Mouse (Mus musculus): ENCODE results near the gene Espnl. TPM values are rescaled to one million over a fixed set of nuclear protein-coding genes. Genes with fewer than 3 reads are reported as not detected.
A peak's percentile ranks its signal among the peaks of the same experiment; 100 is the strongest.

Espnl gene
- total RNA-seq, 4 experiments from 2014 or later = not detected

DNA sequence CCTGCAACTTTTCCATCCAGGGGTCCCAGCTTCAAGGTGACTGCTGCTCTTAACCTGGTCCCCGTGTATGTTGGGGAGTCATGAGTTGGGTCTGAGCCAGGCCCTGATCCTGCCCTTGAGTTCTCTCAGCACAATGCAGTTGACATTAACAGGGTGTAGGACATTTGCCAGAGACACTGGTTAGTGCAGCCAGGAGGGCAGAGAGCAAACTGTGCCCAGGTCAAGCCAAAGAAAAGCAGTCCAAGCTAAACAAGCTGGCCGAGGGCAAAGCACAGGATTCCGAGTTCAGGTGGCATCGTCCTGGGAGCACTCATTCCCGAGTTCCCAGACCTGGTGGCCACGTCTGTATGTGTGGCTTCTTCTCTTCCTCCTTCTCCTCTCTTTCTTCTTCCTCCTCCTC lies 4.2 kb upstream of the Espnl start:
- no peak for DNase-seq (ENCODE audit: low spot score)

DNA sequence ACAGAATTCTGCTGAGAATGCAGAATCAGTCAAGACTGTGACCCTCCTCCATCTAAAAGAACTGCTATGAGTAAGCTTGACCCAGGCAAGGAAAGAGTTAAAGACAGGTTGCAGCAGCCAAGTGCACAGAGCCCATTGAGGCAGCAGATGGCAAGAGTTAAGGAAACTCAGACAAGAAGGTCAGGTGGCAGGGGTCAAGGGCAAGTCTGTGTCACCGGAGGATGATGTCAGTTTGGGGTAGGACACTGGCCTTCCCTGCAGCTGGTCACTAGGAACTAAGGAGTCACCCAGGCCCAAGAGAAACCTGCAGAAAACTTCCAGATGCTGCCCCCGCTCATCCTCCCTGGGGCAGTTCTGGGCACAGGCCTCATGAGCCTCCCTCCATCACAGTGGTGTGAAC lies 2.8 kb downstream of the Espnl start:
- no peak for DNase-seq (ENCODE audit: low spot score)

DNA sequence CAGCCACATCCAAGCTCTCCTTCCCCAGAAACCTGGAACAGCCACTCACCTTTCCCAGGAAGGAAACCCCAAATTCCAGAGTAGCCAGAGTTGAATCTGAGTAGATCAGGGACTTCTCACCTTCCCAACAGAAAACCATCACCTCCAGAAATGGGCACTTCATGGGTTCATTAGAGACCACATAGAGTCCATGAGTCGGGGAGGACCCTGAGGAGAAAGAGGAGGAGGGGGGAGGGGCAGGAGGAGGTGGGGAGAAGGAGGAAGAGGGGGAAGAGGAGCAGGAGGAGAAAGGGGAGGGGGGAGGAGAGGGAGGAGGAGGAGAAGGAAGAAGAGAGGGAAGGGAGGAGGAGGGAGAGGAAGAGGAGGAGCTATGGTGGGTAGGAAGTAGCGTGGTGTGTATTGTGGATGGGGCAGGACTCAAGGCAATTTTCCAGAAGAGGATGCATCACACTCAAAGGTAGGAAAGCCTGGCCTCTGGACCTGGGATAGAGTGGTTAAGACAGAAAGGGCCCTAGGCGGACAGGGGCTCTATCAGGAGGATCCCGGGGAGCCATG lies 3.7 kb downstream of the Espnl start:
- no peak for DNase-seq (ENCODE audit: low spot score)

DNA sequence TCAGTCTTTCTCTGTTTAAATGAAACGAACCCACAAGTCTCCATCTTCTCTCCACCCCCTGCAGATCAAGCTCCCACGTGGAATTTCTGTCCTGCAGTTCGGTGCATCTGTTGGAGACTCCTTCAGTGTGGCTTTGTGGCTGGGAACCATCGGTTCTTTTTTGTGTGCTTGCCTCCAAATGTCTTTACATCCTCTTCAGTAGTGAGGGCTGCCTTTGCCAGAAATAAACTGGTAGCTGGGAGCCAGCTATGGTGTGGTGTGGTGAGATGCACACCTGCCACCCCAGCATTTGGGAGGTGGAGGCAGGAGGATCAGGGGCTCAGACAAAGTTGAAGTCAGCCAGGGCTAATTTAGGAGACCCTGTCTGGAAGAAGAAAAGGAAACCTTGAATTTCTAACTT lies 10.2 kb downstream of the Espnl start:
- no peak for DNase-seq (ENCODE audit: low spot score)

DNA sequence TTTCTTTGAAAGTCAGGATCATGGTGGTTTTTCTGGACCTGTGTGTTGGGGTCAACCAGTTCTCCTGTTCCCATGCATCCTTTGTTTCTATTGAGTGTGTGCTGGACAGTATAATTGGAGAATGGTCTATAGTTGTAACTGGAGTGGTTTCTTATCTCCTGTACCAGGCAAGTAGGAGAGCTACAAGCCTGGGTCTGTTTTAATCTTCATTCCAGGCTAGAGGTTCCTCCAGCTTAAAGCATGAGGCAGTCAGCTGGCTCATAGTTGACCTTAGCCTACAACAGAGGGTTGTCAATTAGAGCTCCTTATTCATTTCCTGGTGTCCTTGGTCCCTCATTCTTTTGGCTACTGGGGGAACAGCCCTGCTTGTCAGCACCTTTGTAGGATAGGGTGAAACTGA lies 11.7 kb downstream of the Espnl start:
- DNase-seq (ENCODE audit: low spot score) = no peak

DNA sequence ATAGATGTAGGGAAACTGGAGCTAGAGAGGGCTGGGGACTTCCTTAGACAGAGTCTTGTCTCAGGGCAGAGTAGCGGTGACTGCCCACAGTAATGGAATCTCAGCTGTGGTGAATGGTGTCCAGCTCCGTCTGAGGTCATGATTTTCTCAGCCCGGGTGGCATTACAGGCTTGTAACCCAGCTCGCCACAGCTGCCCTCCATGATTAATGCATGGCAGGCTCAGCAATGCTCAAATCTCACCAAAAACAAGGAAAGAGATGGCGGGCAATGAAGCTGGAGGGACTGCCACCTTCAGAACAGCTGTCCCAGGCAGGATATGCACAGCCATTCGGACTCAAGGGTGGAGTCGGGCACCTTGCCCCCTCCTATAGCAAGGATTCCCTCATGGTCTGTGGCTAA lies 15.5 kb downstream of the Espnl start:
- DNase-seq (ENCODE audit: low spot score) = no peak

DNA sequence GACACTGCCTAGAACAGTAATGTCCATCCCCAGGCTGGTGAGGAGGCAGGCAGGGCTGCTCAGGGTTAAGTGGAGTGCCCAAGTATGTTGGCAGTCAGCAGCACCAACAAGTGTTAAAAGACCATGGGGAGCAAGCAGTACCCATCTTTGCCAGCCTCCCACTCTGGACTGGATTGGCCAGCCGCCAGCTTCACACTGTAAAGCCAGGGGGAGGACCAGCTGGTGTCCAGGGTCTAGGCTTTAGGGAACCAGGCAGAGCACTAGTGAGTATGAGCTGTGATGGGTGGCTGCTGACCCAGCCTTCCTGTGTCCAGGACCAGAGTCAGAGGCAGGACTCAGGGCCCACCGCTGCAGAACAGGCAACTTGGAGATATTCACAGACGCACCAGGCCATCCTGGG lies 22.1 kb downstream of the Espnl start:
- DNase-seq (ENCODE audit: low spot score) = no peak

DNA sequence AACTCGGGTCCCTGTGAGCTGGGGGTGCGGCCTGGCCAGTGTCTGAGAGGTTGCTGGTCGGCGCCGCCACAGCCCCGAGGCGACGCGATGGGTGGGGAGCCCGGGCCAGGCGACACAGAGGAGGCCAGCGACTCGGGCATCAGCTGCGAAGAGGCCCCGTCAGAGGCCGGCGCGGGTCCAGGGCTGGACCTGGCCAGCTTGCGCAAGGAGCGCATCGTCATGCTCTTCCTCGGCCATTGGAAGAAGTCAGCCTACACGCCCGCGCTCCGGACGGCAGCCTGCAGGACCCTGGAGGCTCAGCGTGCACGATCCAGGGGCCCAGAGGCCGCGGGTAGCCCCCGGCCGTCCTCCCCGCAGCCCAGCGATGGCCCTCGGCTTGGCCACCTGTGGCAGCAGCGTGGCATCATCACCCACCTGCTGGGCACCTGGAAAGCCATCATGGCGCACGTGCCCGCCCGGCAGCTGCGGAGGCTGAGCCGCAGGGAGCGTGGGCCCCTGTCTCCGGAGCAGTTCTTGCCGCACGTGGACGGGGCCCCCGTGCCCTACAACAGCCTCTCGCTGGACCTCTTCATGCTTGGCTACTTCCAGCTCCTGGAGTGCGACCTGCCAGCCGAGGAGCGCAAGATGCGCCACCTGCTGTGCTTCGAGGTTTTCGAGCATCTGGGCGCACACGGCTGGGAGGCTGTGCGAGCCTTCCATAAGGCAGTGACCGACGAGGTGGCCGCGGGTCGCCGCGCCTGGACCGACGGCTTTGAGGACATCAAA lies 23.2 kb downstream of the Espnl start:
- no peak for DNase-seq (ENCODE audit: low spot score)

DNA sequence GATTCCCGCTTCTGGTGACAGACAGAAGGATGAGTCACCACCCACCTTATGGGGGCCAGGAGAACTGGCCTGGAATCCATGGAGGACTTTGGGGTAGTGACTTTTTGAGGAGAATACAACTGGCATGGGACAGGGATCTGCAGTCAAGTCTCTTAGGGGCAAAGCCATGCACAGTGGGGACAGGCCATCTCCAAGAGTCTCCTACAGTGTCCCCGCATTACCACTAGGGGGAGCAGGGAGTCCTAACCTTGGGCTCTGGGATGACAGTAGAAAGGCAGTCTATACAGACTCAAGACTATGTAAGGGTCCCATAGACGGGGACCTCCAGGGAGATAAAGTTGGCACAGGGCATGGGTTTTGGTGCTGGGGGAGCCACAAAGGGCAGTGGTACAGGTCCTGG lies 25.0 kb downstream of the Espnl start:
- peak; percentile 56 for DNase-seq (ENCODE audit: low spot score)

DNA sequence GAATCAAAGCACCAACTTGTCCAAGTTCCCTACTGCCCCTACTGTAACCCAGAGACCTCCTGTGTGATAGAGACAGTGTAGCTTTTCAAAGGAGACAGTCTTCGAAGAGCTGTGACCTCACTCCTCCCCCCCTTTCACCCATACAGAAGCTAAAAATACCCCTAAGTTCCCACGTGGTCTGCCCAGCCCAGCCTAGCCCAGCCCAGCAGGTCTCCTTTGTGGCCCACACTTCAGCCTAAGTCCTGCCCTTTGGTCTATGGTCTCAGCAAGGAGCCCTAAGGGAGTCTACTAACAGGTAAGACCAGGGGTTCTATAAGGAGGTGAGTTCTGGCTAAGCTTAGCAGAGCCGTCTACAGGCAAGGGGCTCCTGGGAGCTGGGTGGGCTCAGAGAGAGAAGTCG lies 29.0 kb downstream of the Espnl start, which contains the start of gene Klhl30:
Gene Klhl30, plus strand, starts transcription at position 176 of the 400 bp plus-strand sequence.
- peak; percentile 31 for DNase-seq (ENCODE audit: low spot score)

DNA sequence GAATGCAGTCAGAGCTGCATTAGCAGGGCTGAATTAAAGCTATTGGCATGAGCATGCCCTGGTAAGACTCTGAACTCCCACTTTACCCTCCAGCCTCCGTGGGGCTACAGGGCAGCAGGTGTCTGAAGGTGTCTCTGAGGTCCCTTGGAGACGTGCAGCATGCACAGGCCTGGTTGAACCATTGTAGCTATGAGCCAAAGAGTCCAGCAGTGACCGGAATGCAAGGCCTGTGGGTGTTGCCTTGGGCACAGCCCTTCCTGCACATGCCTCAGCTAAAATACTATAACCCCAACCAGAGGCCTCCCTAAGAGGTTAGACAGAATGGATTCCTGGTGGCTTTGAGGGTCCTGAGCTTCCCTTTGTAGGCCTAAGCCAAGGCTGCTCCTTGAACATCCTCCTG lies 29.4 kb downstream of the Espnl start:
- no peak for DNase-seq (ENCODE audit: low spot score)

DNA sequence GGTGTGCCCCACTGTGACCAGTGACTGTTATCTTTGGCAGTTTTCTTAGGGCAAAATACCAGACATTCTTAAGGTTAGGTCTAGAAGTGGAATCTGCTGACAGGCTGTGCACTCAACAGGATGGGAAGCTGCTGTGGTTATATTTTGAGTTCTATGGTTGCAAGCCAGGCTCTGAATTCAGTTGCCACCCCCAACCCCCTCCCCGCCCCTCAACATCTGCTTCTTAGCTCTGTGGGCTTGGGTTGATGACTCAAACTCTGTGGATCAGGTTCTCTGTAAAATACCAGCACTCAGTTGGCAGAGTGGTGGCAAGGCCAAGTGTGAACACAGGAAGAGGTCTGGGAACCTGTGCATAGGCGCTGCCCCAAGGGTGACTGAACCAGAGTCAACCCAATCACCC lies 30.4 kb downstream of the Espnl start:
- no peak for DNase-seq (ENCODE audit: low spot score)

DNA sequence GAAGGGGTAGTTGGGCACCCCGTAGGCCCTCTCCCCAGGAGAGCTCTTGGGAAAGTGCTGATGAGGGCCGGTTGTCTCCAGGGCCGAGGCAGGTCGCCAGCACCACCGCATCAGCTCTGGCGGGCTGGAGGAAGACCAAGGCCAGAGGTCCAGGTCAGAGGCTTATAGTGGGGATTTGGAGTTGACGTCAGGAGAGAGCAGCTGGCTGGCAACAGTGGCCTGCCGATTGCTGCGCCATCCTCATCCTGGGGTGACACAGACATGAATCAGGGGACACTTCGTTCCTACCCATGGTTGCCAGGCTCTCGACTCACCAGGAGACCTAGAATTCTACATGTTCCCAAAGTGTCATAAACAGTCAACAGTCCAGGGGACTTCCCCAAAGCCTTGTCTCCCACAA lies 34.2 kb downstream of the Espnl start:
- DNase-seq (ENCODE audit: low spot score) = no peak

DNA sequence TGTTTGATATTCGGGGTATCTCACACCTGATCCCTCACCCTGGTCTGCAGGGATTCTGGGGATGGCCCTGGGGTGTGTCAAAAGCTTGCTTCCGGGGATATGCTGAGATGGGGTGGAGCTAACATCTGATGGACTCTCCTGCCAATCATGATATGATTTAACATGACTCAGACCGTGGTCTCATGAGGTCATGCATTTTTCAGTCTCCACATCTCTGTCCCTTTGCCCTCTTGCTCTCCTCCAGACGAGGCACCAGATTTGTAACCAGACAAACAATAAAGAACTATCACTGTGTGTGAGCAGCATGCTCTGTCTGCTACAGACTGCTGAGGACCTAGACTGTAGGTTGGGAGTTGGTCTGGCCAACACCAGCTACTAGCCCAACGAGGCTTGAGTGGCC lies 40.2 kb downstream of the Espnl start:
- no peak for DNase-seq (ENCODE audit: low spot score)

DNA sequence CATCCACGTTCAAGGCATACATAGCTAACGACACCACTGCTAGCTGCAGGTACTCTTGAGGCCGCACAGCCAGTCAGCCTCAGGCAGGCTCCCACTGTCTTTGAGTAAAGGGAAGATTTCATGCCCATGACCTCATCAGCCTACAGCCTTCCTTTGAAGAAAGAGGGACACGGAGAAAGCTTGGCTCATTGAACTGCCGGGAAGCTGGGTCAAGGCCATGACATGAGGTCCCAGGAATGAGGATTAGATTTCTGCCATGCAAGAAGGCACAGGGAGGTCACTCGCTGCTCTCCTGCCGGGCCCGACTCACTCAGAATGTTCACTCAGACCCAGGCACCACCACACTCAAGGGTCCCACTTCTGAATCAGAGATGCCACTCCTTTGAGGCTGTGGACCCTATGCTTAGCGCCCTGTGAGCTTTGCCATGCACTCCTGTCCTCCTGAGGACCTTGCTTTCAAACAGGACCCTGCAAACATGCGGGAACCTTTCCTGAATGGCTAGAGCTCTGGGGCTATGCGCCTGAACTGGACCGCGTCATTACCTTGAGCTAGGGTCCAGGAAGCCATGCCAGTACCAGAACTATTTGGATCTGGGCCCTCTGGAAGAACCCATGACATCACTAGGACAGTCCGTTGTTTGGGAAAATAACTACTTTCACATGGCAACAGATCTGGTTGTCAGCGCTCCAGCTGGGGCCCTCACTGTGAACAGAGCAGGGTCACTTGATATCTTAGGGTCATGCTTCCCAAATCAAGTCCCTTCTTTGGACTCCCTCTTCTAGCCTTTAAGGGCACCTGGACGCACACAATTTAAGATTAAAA lies 43.2 kb downstream of the Espnl start:
- no peak for DNase-seq (ENCODE audit: low spot score)

DNA sequence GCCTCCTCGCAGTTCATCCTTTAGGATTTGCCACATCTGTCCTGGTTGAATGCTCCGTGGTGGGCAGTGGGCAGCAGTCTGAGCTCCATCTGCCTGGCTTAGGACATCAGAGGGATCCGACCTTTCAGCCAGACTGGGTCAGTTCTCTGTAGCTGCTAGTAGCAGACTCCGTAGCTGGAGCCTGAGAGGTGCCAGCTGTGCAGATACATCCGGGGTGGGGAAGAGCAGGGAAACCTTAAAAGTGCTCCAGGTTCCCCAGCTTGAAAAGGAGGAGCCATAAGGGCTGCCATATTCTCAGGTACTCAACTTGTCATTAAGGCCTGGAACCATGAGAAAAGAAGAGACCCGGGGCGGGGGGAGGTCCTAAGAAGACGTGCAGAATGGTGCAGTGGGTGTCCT lies 43.9 kb downstream of the Espnl start:
- DNase-seq (ENCODE audit: low spot score) = no peak

DNA sequence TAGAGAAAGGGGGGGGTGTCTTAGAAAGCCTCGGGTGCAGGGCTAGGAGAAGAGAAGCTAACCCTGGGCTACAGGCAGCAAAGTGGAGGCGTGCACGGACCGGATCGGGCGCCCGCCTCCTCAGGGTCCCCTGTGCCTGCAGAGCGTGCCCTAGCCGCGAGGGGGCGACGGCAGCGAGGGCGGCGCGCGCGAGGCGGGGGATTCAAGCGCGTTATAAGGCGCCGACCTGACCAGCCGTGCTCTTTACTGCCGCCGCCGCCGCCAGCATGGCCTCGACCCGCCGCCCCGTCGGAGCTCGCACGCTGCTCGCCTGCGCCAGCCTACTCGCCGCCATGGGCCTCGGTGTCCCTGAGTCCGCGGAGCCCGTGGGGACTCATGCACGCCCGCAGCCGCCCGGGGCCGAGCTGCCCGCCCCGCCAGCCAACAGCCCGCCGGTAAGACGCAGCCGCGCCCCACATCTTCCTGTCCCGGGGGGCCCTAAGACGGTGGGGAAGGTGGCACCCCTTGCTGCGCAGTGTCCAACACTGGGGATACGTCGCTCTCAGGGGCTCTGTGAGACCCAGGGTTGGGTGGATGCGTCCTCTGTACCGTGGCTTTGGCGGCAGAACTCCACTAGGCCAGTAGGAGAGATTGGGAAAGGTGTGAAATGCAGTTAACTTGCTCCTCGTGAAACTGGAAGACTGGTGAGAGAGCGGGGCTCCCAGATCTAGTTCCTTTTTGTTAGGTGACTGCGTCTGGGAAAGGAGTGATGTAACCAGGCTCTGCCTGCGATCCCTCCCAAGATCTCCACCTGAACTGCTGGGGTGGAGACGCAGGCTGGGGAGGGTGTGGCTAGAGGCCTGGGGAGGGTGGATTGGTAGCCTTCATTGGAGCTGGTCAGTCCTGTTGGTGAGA lies 44.6 kb downstream of the Espnl start, which contains the start of gene Erfe:
Gene Erfe, plus strand, starts transcription at position 216 of the 894 bp plus-strand sequence.
- peak; percentile 42 for DNase-seq (ENCODE audit: low spot score)

DNA sequence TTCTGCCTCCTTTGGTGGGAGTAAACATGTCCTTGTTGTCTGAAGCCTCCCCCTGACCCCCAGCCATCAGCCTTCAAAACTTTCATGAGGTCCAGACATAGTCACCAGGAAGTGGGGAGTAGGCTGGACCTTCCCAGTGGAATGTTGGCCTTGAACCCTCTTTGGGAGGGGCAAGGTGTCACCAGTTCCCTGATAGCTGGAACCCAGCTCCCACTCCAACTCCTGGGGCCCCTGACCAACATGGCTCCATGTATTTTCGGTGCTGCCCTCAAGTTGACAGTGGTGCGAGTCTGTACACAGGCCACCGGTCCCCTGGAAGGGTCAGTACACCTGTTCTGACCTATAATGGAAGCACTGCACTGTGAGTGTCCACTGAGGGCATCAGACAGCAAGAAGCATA lies 45.4 kb downstream of the Espnl start:
- no peak for DNase-seq (ENCODE audit: low spot score)

DNA sequence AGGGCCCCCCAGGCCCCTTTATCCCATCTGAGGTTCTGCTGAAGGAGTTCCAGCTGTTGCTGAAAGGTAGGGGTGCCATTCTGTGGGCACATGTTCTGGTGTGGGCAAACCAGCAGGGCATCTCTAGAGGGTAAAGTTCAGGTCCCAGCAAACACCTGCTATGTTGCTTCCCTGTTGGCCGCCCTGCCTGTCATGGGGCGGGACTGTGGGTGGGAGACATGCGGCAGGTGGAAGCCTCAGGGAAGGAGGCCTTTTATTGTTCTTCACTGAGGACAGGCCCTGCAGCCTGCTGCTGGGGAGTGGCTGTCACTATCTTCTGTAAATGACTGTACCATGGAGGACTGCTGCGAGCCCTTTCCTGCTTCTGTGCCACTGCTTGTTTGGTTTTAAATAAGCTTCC lies 47.5 kb downstream of the Espnl start:
- DNase-seq (ENCODE audit: low spot score) = no peak

DNA sequence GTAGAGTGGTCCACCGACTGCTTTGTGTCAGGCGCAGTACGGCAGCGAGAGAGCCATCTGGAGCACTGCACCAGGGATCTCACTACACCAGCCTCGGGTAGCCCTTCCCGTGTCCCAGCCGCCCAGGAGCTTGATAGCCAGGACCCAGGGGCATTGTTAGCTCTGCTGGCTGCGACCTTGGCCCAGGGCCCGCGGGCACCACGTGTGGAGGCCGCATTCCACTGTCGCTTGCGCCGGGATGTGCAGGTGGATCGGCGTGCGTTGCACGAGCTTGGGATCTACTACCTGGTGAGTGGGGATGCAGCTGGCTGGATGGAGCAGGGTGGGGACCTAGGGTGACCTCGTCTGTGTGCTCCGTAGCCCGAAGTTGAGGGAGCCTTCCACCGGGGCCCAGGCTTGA lies 48.2 kb downstream of the Espnl start:
- DNase-seq (ENCODE audit: low spot score) = no peak

DNA sequence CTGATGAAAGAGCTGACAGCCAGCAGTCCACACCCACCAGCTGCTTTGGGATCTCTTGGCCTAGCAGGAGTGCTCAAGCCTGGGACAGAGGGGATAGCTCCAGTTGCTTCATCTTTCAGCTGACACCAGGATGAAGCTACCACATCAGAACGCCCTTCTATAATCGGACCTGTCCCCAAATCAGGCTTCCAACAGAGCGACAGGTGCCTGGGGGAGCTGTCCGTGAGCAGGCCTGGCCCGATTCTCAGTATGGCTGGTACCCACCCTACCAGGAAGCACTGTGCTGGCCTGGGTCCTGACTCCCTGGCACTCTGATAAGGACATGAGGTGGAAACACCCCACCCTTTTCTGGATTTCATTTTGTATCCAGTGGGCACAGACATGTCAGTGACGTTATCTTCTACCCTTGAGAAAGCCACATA lies 51.5 kb downstream of the Espnl start:
- DNase-seq (ENCODE audit: low spot score) = no peak
